In genomic region chr4:134284942-134285341, GRCm38 (mm10) we compare ENCODE assay signal across 16 mouse cellular contexts. TPM values are rescaled to one million over a fixed set of nuclear protein-coding genes. Genes with fewer than 3 reads are reported as not detected.
A peak's percentile ranks its signal among the peaks of the same experiment; 100 is the strongest.
DNase-seq lines count a peak whose midpoint lies in the region; ATAC-seq lines count a peak whose summit lies in the region.
"Had no signal": no experiment of that assay in that cellular context is flagged by ENCODE, and none has a peak within 500 bp of the region (broad histone marks: within the 10 kb centered on the region; RNA-seq: fewer than 3 reads in every experiment).

No protein-coding gene starts in this region.

- peak overlapping the region; percentile 82 for H3K4me2 ChIP-seq in liver, embryonic 12.5 days
- no peak overlapping the region for H3K4me2 ChIP-seq in forebrain, embryonic 15.5 days (replicated peaks)

- 18% methylated on average over 2 of the region's 2 CpGs for WGBS in liver, embryonic 12.5 days (ENCODE audit: insufficient replicate concordance)
- WGBS in forebrain, embryonic 15.5 days: 91% methylated on average over 2 of the region's 2 CpGs

- peak overlapping the region; percentile 93 for H3K4me3 ChIP-seq in liver, embryonic 12.5 days
- H3K4me3 ChIP-seq in forebrain, embryonic 15.5 days: no peak overlapping the region

- peak; percentile 24 for DNase-seq in cerebellum, adult 9-10 months
- DNase-seq in cerebellum, postnatal 36 days: no peak
- peak; percentile 17 for DNase-seq in lung, postnatal 36 days
- no peak for DNase-seq in lung, postnatal 25 days (ENCODE audit: low spot score)
- DNase-seq in spleen, postnatal 36 days (ENCODE audit: low spot score in 2 of 2): peak; percentile 26 to 67
- no peak for DNase-seq in thymus, postnatal 0 days (ENCODE audit: low spot score)
- DNase-seq: adrenal gland, postnatal 14 days; heart, postnatal 14 days; kidney, postnatal 10 days; lung, postnatal 10 days; right cerebral cortex, postnatal 4 days had no signal

- no peaks in the 10 kb centered on the region for H3K27me3 ChIP-seq in liver, embryonic 12.5 days (replicated peaks)
- H3K27me3 ChIP-seq in forebrain, embryonic 15.5 days: no peaks in the 10 kb centered on the region
- H3K27me3 ChIP-seq: midbrain, embryonic 15.5 days had no signal

- H3K27ac ChIP-seq in liver, embryonic 12.5 days: peak overlapping the region; percentile 99
- no peak overlapping the region for H3K27ac ChIP-seq in forebrain, embryonic 15.5 days (replicated peaks)
- H3K27ac ChIP-seq: midbrain, embryonic 15.5 days had no signal

- peak overlapping the region; percentile 97 for H3K9ac ChIP-seq in liver, embryonic 12.5 days
- H3K9ac ChIP-seq in forebrain, embryonic 15.5 days (replicated peaks): no peak overlapping the region
- H3K9ac ChIP-seq: midbrain, embryonic 15.5 days had no signal

- peaks cover 46% of the 10 kb centered on the region for H3K4me1 ChIP-seq in liver, embryonic 12.5 days
- H3K4me1 ChIP-seq in forebrain, embryonic 15.5 days: peaks cover 21% of the 10 kb centered on the region

- ATAC-seq in liver, embryonic 12.5 days: peak; percentile 50
- no peak for ATAC-seq in forebrain, embryonic 15.5 days (replicated peaks)
- ATAC-seq: midbrain, embryonic 15.5 days had no signal

- H3K9me3 ChIP-seq in liver, embryonic 12.5 days (replicated peaks): no peaks in the 10 kb centered on the region
- no peaks in the 10 kb centered on the region for H3K9me3 ChIP-seq in forebrain, embryonic 15.5 days
- H3K9me3 ChIP-seq: midbrain, embryonic 15.5 days had no signal

- H3K36me3 ChIP-seq in liver, embryonic 12.5 days: peaks cover 49% of the 10 kb centered on the region
- peaks cover 39% of the 10 kb centered on the region for H3K36me3 ChIP-seq in forebrain, embryonic 15.5 days

RNA-seq across cellular contexts. Expression of gene Pdik1l, which starts 2.8 kb away (rescaled TPM):
- 14.9 and 16.4 TPM in 2 replicates for polyA plus RNA-seq in liver, embryonic 12.5 days (2016; fragmentation: Nextera tagmentation; extraction: Ambion mirVana)
- polyA plus RNA-seq in forebrain, embryonic 15.5 days (2015; fragmentation: Nextera tagmentation; extraction: Ambion mirVana): 41.0 and 42.1 TPM in 2 replicates
- 18.3 and 21.9 TPM in 2 replicates for polyA plus RNA-seq in thymus, postnatal 0 days (2015; fragmentation: Nextera tagmentation; extraction: Ambion mirVana)

RNA-seq across cellular contexts. Expression of gene Trim63, which starts 30.0 kb away (rescaled TPM):
- polyA plus RNA-seq in liver, embryonic 12.5 days (2016; fragmentation: Nextera tagmentation; extraction: Ambion mirVana): 0.20 and 0.23 TPM in 2 replicates
- 0.13 and 0.24 TPM in 2 replicates for polyA plus RNA-seq in forebrain, embryonic 15.5 days (2015; fragmentation: Nextera tagmentation; extraction: Ambion mirVana)
- polyA plus RNA-seq in thymus, postnatal 0 days (2015; fragmentation: Nextera tagmentation; extraction: Ambion mirVana): 1.1 and 1.3 TPM in 2 replicates

RNA-seq across cellular contexts. Expression of gene Grrp1, which starts 31.0 kb away (rescaled TPM):
- 1.5 and 1.8 TPM in 2 replicates for polyA plus RNA-seq in liver, embryonic 12.5 days (2016; fragmentation: Nextera tagmentation; extraction: Ambion mirVana)
- 9.9 and 12.1 TPM in 2 replicates for polyA plus RNA-seq in forebrain, embryonic 15.5 days (2015; fragmentation: Nextera tagmentation; extraction: Ambion mirVana)
- polyA plus RNA-seq in thymus, postnatal 0 days (2015; fragmentation: Nextera tagmentation; extraction: Ambion mirVana): 3.5 and 4.4 TPM in 2 replicates

RNA-seq across cellular contexts. Expression of gene Gm30191, which starts 38.2 kb away (rescaled TPM):
- polyA plus RNA-seq in liver, embryonic 12.5 days (2016; fragmentation: Nextera tagmentation; extraction: Ambion mirVana): not detected in 2 replicates
- polyA plus RNA-seq in forebrain, embryonic 15.5 days (2015; fragmentation: Nextera tagmentation; extraction: Ambion mirVana): not detected in 2 replicates
- 0.22 TPM in 1 of 2 replicates, not detected in the other for polyA plus RNA-seq in thymus, postnatal 0 days (2015; fragmentation: Nextera tagmentation; extraction: Ambion mirVana)
- polyA plus RNA-seq: gonadal fat pad, adult 2 months; limb, embryonic 11.5 days; midbrain, embryonic 15.5 days had no signal

RNA-seq across cellular contexts. Expression of gene Zfp593, which starts 39.5 kb away (rescaled TPM):
- 15.7 and 16.5 TPM in 2 replicates for polyA plus RNA-seq in liver, embryonic 12.5 days (2016; fragmentation: Nextera tagmentation; extraction: Ambion mirVana)
- 17.0 and 17.8 TPM in 2 replicates for polyA plus RNA-seq in forebrain, embryonic 15.5 days (2015; fragmentation: Nextera tagmentation; extraction: Ambion mirVana)
- 27.4 and 28.3 TPM in 2 replicates for polyA plus RNA-seq in thymus, postnatal 0 days (2015; fragmentation: Nextera tagmentation; extraction: Ambion mirVana)

Comparison
In these comparisons a context has a peak if more than half of its experiments do, and no peak if none do; other contexts are left out.
1. DNase-seq: peak in cerebellum, adult 9-10 months (single experiment), lung, postnatal 36 days (single experiment) and spleen, postnatal 36 days (2 of 2); none in cerebellum, postnatal 36 days (0 of 2), lung, postnatal 25 days (single experiment) and thymus, postnatal 0 days (single experiment).